ENCODE assay signal across 24 mouse cellular contexts in the genomic region with DNA sequence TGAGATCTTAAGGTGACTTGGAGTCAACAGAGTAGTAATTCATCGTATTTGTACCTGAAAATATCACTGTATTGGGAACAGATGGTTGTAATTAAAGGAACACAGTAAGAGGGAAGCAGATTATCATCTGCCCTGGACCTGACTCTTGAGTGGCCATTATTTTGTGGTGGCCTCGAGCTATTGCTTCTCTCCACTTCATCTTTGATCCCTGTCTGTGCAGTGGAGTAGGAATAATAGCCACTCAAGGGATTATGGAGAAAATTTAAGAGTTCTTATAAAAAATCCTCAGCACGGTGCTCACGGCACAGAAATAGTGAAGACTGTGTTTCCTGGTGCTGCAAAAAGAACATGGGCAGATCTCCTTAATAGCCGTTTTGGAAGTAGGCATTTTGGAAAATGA.
"Had no signal": no experiment of that assay in that cellular context is flagged by ENCODE, and none has a peak within 500 bp of the region (broad histone marks: within the 10 kb centered on the region; RNA-seq: fewer than 3 reads in every experiment).

No protein-coding gene starts in this region.

- H3K4me1 ChIP-seq: lung, embryonic 15.5 days; megakaryocyte, embryonic 14.5 days had no signal

- ATAC-seq: intestine, embryonic 16.5 days; liver, embryonic 12.5 days had no signal

- DNase-seq: kidney, adult 2 months; kidney, postnatal 25 days; layer of hippocampus, adult 9-11 months; liver; lung, adult 18-20 months; lung, postnatal 10 days; lung, postnatal 36 days; retina, postnatal 1 day; right cerebral cortex, postnatal 25 days; spleen, adult 18-20 months; thymus, postnatal 25 days had no signal

- H3K4me2 ChIP-seq: limb, embryonic 13.5 days; liver, embryonic 12.5 days; liver, embryonic 15.5 days; lung, embryonic 15.5 days; midbrain, embryonic 12.5 days; neural tube, embryonic 13.5 days; stomach, embryonic 15.5 days had no signal

- H3K36me3 ChIP-seq: limb, embryonic 10.5 days; limb, embryonic 13.5 days; liver, embryonic 12.5 days; liver, embryonic 15.5 days; lung, embryonic 15.5 days; midbrain, embryonic 12.5 days; neural tube, embryonic 13.5 days; stomach, embryonic 15.5 days had no signal

- H3K27ac ChIP-seq: kidney, postnatal 0 days; layer of hippocampus, adult 2 months; limb, embryonic 10.5 days; limb, embryonic 13.5 days; liver, embryonic 12.5 days; liver, embryonic 15.5 days; lung, embryonic 15.5 days; midbrain, embryonic 12.5 days; neural tube, embryonic 13.5 days; stomach, embryonic 15.5 days had no signal

- H3K4me3 ChIP-seq: layer of hippocampus, adult 2 months; limb, embryonic 10.5 days; limb, embryonic 13.5 days; liver, embryonic 12.5 days; liver, embryonic 15.5 days; lung, embryonic 15.5 days; megakaryocyte, embryonic 14.5 days; midbrain, embryonic 12.5 days; myocyte; neural tube, embryonic 13.5 days; stomach, embryonic 15.5 days had no signal

- H3K9me3 ChIP-seq: limb, embryonic 10.5 days; liver, embryonic 12.5 days; liver, embryonic 15.5 days; lung, embryonic 15.5 days; midbrain, embryonic 12.5 days; neural tube, embryonic 13.5 days; stomach, embryonic 15.5 days had no signal

- H3K27me3 ChIP-seq: limb, embryonic 13.5 days; liver, embryonic 12.5 days; liver, embryonic 15.5 days; lung, embryonic 15.5 days; megakaryocyte, embryonic 14.5 days; midbrain, embryonic 12.5 days; neural tube, embryonic 13.5 days; stomach, embryonic 15.5 days had no signal

- H3K9ac ChIP-seq: limb, embryonic 13.5 days; liver, embryonic 12.5 days; liver, embryonic 15.5 days; lung, embryonic 15.5 days; midbrain, embryonic 12.5 days; neural tube, embryonic 13.5 days; stomach, embryonic 15.5 days had no signal
